Mouse (Mus musculus) megakaryocyte, embryonic 14.5 days (primary cell): ENCODE data around the gene Vps45.

Experiments used
- FLI1 ChIP-seq: IDR thresholded peaks from 2 replicates; pipeline ENCODE4 v1.6.1; 2012; ENCODE audit warnings: low read length, inconsistent platforms, mixed read lengths
- GATA1 ChIP-seq: IDR thresholded peaks from 3 replicates; pipeline ENCODE4 v1.6.1; 2012; ENCODE audit warnings: mixed read lengths, low read length, inconsistent platforms, borderline replicate concordance

- TF ChIP-seq FLI1 (no peak), GATA1 (no peak)
Observed at GRCm38 (mm10) chr3:96084146-96084755, 26.0 kb upstream of the Vps45 start.
